Mouse (Mus musculus) lung, adult 2 months (tissue): Measurements from ENCODE around the gene Zrsr2. TPM values are rescaled to one million over a fixed set of nuclear protein-coding genes. Genes with fewer than 3 reads are reported as not detected.

Experiments
- DNase-seq: peaks from one replicate; pipeline ENCODE4 v3.0.0; 2022
- H3K4me1 ChIP-seq: fragments of 200-500 bp; 2 replicates; pipeline ENCODE4 v1.6.1; 2011; ENCODE audit warnings: low read length; ENCODE audit not compliant: control insufficient read depth, insufficient read depth
- H3K4me3 ChIP-seq: fragments of 200-500 bp; replicated peaks from 2 replicates; pipeline ENCODE3; 2011; ENCODE audit warnings: low read depth, mild to moderate bottlenecking, control low read depth, low read length; ENCODE audit errors: extremely low read depth
- CTCF ChIP-seq: fragments of 200-500 bp; IDR thresholded peaks from 2 replicates; pipeline ENCODE4 v1.5.1; 2011; ENCODE audit warnings: mild to moderate bottlenecking, low read length, control low read depth; ENCODE audit not compliant: insufficient read depth
- POLR2A ChIP-seq: fragments of 200-500 bp; IDR thresholded peaks from 2 replicates; pipeline ENCODE4 v1.6.1; 2011; ENCODE audit warnings: low read depth, mild to moderate bottlenecking, control low read depth, low read length, borderline replicate concordance; ENCODE audit errors: extremely low read depth
- WGBS: fragments of 180-500 bp; shearing (Covaris S2); methylation state at CpG from one replicate; pipeline ENCODE4 v1.1.7; 2018; 5-methylcytosine and 5-hydroxymethylcytosine counted together
- polyA plus RNA-seq: library from polyadenylated mRNA; depleted of rRNA; stranded (reverse); fragments of >200 nt; gene quantifications from 2 replicates; pipeline ENCODE4 v1.2.3, GENCODE M21; 2012; rRNA removed

The Zrsr2 gene
- 9.7 and 13.5 TPM in 2 replicates for polyA plus RNA-seq

DNA sequence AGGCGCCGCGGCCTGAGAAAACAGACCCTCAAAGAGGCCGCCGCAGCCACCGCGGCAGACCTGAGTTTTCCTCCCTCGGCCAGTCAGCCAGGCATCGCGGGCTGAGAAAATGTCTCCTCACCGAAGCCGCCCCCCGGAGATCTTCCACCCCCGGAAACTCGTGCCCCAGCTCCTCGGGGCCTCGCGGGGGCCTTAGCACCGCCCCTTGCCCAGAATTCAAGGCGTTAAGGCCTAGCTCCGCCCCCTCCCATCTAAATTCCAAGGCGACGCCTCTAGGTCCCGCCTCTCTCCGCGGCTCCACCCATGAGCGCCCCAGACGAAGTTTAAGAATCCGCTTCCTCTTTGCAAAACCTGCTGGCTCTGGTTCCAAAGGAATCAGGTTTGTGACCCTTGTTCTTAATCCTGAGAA lies at the start of gene Zrsr2:
Gene Zrsr2, minus strand, starts transcription at position 195 of the 409 bp plus-strand sequence.
- Histone ChIP-seq H3K4me3 (peak within 1 kb of the TSS; percentile 96), H3K4me1 (no peaks in the 10 kb centered on the region)
- peak; percentile 77 for DNase-seq
- 29% methylated on average over 29 of the region's 29 CpGs for WGBS
- TF ChIP-seq CTCF (no peak), POLR2A (peak; percentile 45; the same call in 1 of the 2 replicates)

DNA sequence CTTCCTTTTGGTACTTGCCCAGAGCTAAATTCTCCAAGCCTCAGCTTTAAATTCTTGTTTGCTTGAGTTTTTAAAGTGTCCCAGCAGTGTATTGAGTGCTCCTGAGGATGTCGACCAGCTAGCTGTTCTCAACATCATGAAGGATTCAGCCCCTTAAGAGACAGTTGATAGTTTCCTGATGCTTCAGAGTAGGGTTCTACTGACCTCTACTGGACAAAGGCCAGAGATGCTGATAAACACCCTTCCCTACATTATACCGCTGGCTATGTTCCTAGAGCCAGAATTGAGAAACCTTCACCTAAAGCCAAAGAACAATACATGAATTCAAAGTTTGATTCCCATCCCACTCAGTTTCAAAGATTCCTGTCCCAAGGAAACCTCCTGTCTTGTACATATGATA lies 46.3 kb upstream of the Zrsr2 start:
- DNase-seq: no peak
- no peaks in the 10 kb centered on the region for H3K4me1 ChIP-seq
- TF ChIP-seq CTCF: no peak
- no peak for TF ChIP-seq POLR2A
- 38% methylated on average over 2 of the region's 2 CpGs for WGBS
- no peak overlapping the region for H3K4me3 ChIP-seq

DNA sequence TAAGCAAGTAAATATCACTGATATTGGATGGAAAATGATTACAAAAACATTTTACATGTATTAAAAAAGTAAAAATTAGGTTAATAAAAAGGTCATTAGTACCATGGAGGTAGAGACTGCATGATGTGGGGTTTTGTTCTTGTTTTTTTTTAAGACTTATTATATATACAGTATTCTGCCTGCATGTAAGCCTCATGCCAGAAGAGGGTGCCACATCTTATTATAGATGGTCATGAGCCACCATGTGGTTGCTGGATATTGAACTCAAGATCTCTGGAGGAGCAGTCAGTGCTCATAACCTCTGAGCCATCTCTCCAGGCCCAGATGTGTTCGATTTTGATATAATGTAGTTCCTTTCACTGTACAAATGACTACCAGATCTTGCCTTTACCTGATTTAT lies 41.4 kb upstream of the Zrsr2 start:
- DNase-seq: no peak
- H3K4me1 ChIP-seq: no peaks in the 10 kb centered on the region
- TF ChIP-seq POLR2A (no peak), CTCF (no peak)
- no peak overlapping the region for H3K4me3 ChIP-seq
- 63% methylated on average over 1 of the region's 1 CpGs for WGBS

DNA sequence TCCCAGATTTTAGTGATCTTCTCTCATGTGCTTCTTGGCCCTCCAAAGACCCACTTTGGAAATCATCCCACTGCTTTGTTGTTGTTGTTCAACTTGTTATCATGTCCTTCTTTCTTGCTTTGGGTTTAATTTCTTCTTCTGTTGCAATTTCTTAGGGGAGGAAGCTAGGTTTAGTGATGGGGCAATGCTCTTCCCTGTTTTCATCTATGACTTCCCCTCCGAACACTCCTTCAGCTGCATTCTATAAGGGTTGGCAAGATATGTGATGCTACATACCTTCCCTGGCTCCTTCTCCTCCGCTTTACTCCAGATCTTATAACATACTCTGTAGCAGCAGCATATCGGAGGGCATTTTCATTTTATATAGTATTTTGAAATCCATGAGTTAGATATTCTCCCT lies 38.3 kb upstream of the Zrsr2 start:
- no peak for TF ChIP-seq CTCF
- TF ChIP-seq POLR2A: no peak
- Histone ChIP-seq H3K4me1 (no peaks in the 10 kb centered on the region), H3K4me3 (no peak overlapping the region)
- WGBS: 81% methylated on average over 3 of the region's 3 CpGs
- DNase-seq: no peak

DNA sequence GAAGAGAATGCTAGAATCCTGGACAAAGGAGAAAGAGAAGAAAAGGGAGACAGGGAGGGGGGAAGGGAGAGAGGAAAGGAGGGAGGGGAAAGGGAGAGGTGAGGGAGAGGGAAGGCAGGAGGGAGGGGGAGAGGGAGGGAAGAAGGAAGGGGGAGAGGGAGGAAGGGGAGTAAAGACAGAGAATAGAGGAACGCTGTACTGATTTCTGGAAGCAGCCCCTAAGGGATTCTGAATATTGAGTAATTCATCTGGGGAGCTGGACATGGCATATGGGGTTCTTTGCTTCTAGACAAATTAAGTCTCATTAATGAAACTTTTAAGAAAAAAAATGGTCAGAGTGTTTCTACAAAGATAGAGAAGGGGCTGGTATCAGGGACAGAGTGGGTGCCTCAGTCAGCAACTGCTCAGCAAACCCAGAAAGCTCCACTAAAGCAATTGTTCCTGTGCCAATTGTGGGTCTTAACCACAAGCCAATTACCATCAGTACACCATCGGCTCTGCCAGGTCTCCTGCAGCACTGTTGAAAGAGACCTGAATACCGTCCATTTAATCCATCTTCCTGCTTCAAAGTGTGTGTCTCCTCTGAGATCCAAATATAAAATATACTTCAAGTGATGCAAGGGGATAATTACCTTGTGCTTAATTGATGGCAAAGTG lies 29.4 kb upstream of the Zrsr2 start:
- DNase-seq: no peak
- 69% methylated on average over 3 of the region's 3 CpGs for WGBS
- Histone ChIP-seq H3K4me3 (no peak overlapping the region), H3K4me1 (no peaks in the 10 kb centered on the region)
- no peak for TF ChIP-seq CTCF
- TF ChIP-seq POLR2A: no peak

DNA sequence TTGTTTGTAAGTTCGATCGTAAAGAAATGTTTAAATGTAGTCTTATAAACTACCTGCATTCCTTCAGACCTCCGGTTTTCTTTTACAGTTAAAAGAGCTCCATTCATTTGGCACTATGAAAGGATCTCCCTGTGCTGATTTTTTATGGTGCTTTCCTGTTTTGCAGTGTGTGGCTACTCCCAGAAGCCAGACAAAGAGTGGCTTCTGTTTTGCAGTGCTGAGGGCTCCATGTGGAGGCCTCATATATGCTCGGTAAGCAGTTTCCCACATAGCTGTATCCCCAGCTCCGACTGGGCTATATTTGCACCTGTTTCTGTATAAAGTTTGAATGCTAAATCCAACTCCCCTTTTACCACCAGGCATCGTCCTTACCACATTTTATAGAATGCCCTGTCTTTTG lies 23.7 kb upstream of the Zrsr2 start:
- WGBS: 82% methylated on average over 6 of the region's 6 CpGs
- Histone ChIP-seq H3K4me3 (no peak overlapping the region), H3K4me1 (no peaks in the 10 kb centered on the region)
- no peak for TF ChIP-seq POLR2A
- TF ChIP-seq CTCF: no peak
- no peak for DNase-seq

DNA sequence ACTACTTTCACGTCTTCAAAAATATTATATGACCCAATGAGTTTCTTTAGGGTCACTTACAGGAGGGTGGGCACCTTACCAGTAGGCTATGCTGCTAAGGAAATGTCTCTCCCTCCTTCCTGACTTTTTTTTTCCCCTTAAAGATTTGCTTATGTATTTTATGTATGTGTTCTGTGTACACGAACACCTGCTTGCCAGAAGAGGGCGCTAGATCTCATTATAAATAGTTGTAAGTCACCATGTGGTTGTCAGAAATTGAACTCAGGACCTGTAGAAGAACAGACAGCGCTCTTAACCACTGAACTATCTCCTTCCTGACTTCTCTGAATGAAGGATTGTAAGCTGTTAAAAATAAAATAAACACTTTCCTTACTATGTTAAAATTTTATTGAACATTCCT lies 23.0 kb upstream of the Zrsr2 start:
- no peak for DNase-seq
- no peak overlapping the region for H3K4me3 ChIP-seq
- no peaks in the 10 kb centered on the region for H3K4me1 ChIP-seq
- WGBS: 38% methylated on average over 4 of the region's 4 CpGs
- TF ChIP-seq CTCF: no peak
- no peak for TF ChIP-seq POLR2A

DNA sequence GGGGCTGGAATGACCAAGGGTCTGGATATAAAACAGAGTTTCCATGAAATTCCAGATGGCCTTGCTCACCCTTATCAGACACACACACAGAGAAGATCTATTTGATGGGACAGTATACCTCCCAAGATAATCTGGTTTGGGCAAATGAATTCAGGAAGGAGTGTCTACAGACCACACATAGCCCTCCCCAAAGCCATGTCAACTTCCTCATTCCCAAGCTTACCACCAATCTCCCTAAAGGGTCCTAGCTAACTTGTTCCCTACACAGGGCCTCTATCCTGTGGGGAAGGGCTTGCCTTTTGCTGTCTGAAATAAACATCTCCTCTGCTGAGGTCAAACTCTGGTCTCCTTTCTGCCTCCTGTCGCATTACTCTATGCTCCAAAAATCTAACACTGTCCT lies 22.6 kb upstream of the Zrsr2 start:
- 97% methylated on average over 1 of the region's 1 CpGs for WGBS
- no peak for TF ChIP-seq CTCF
- no peak for TF ChIP-seq POLR2A
- no peak overlapping the region for H3K4me3 ChIP-seq
- no peak for DNase-seq
- no peaks in the 10 kb centered on the region for H3K4me1 ChIP-seq

DNA sequence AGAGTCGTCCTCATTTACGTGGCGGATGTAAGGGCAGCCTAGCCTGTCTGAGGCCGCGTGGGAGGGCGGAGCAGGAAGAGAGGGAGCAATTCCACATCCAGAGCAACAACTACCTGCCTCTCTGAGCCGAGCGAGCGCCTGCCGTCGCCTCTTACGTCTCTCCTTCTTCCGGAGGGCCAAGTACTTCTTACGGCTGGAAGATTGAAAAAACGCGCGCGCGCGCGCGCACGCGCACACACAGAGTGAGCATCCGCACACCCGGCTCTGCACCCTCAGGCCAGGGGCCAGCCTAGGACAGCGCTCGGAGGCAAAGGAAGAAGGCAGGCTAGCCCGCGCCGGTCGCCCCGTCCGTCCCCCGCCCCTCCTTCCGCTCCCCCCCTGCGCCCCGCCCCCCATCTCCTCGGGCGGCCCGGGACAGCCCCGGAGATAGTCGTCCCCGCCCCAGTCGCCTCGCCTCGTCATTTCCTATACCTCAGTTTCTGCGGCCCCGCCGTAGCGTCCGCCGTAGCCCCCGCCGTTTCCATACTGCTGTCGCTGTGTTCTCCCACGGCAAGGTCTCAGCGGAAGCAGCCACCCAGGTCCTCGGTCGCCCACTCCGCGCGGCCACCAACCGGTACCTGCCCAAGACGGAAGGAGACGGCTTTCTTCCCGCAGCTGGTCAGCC lies 526 bp downstream of the Zrsr2 start:
- peak overlapping the region; percentile 96 for H3K4me3 ChIP-seq
- DNase-seq: peak; percentile 52
- TF ChIP-seq POLR2A: peak; percentile 62; the same call in 1 of the 2 replicates
- no peak for TF ChIP-seq CTCF
- H3K4me1 ChIP-seq: no peaks in the 10 kb centered on the region
- WGBS: 29% methylated on average over 66 of the region's 67 CpGs

DNA sequence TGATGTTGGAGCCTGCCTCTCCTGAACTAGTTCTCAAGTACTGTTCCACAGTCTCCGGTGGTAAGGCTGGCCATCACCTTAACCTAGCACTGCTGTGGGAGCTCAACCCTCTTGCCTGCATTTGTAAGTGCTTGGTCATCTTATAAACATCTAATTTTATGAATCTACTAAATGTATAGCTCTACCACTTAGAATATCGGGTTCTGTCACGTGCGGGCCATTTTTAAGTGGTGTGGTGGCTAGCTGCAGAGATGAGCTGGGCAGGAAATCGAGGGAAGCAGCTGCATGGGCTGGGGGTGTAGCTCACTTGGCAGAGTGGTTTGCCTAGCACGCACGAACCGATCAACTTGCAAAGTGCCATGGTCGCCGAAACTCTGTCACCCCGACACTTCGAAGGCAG lies 1.1 kb downstream of the Zrsr2 start:
- 36% methylated on average over 12 of the region's 12 CpGs for WGBS
- Histone ChIP-seq H3K4me3 (peak overlapping the region; percentile 96), H3K4me1 (no peaks in the 10 kb centered on the region)
- no peak for TF ChIP-seq CTCF
- TF ChIP-seq POLR2A: no peak
- no peak for DNase-seq

DNA sequence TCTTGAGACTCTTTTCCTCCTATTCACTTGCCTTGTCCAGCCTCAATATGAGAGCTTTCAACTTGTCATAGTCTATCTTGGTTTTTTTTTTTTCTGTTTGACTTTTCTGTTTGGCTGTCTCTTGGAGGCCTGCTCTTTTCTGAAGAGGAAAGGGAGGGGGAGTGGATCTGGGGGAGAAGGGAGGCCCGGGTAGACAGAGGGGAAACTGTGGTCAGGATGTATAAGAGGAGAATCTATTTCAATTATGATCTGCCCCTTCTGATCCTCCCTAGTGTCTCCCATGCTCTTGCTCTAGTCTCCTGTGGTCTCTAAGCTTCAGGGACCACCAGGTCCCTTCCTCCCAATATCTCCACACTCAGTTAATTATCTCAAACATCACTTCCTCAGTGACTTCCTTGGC lies 6.8 kb downstream of the Zrsr2 start:
- no peak overlapping the region for H3K4me3 ChIP-seq
- no peak for TF ChIP-seq POLR2A
- no peak for TF ChIP-seq CTCF
- WGBS: 70% methylated on average over 1 of the region's 1 CpGs
- no peak for DNase-seq
- H3K4me1 ChIP-seq: no peaks in the 10 kb centered on the region
